Mouse (Mus musculus): Measurements from ENCODE around the gene Kcnq5. TPM values are rescaled to one million over a fixed set of nuclear protein-coding genes. Genes with fewer than 3 reads are reported as not detected.
"Not testable (repeated sequence)": the region's sequence is repeated elsewhere in the genome, so short reads cannot be mapped to it uniquely, and the experiment has no call there.

Gene Kcnq5
- total RNA-seq, 2 experiments from 2014 or later = 2.9 to 4.5 TPM

GRCm38 (mm10) chr1:21868484-21868883 is 93.3 kb downstream of the Kcnq5 start:
- intact Hi-C loops (cut with DNase I) = no loop called here
- no peak for DNase-seq

GRCm38 (mm10) chr1:21856399-21856798 is 105.3 kb downstream of the Kcnq5 start:
- intact Hi-C loops (cut with DNase I) = no loop called here
- no peak for DNase-seq

- intact Hi-C loops (cut with DNase I) = no loop called here
These were observed 123.2 kb downstream of the Kcnq5 start for GRCm38 (mm10) chr1:21838534-21838933.

DNA sequence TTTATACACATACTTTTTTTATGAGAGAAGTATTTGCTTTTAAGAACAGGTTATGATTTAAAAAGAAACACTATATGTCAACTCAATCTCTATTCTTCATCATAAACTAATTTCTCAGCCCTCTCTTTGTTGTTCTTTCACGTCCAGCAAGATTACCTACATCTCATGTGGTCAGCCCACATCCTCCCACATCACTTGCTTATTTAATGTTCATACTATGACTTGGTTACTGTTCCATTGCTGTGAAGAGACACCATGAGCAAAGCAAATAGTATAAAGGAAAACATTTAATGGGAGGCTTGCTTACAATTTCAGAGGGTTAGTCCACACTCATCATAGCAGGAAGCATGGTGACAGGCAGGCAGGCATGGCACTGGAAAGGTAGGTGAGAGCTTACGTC is 124.4 kb downstream of the Kcnq5 start:
- intact Hi-C loops (cut with DNase I) = no loop called here
- DNase-seq = no peak

More at GRCm38 (mm10) chr1:21838534-21838933, 123.2 kb downstream of the Kcnq5 start:
- DNase-seq = no peak

GRCm38 (mm10) chr1:21836337-21836736 is 125.4 kb downstream of the Kcnq5 start:
- intact Hi-C loops (cut with DNase I) = no loop called here
- no peak for DNase-seq

- DNase-seq = peak in 1 of 2 experiments; percentile 32
- intact Hi-C loops (cut with DNase I) = no loop called here
These were observed 131.8 kb downstream of the Kcnq5 start for GRCm38 (mm10) chr1:21829909-21830455.

DNA sequence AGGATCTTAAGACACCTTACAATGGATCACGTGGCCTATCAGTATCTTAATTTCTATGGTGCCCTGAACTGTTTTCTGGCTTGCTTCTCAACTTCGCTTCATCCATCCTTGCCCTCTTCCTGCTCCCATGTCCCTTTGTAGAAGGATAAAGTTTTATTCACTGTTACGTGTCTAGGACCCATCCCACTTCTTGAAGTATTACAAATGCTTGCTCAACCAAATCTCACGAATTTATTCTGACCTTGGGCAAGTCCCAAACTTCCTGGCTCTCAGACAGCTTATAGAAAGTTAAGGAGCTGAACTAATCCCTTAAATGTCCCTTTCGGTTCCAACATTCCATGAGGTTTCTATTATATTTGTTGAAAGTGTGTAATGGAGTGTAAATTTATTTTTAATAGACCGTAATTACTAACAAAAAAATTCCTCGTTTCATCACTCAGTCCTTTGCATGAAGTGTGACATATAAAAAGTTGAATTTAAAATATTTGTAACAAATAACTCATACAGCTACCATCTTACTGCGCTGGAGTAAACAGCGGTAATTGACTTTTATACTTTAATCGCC is 141.6 kb downstream of the Kcnq5 start:
- intact Hi-C loops (cut with DNase I) = no loop called here
- no peak for DNase-seq

DNA sequence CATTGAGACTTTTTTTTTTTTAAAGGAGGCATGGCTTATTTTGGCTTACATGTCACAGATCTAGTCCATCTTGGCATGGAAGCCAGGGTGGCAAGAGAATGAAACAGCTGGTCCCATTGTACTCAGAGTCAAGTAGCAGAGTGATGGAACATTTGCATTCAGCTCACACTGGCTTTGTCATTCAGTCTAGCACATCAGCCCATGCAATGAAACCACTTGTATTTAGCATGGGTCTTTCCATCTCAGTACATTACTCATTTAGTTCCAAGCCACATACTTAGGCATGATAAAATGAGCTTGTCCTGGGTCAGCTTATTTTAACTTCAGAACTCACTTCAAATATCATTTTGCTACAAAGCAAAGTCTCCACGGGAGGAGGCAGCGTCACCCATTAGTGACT is 156.7 kb downstream of the Kcnq5 start:
- intact Hi-C loops (cut with DNase I) = no loop called here
- DNase-seq = no peak

- DNase-seq = no peak
- intact Hi-C loops (cut with DNase I) = no loop called here
These were observed 157.3 kb downstream of the Kcnq5 start for GRCm38 (mm10) chr1:21804477-21804866.

GRCm38 (mm10) chr1:21803751-21804476 is 157.8 kb downstream of the Kcnq5 start:
- no peak for DNase-seq
- intact Hi-C loops (cut with DNase I) = no loop called here

- intact Hi-C loops (cut with DNase I) = no loop called here
- DNase-seq = no peak
These were observed 181.0 kb downstream of the Kcnq5 start for GRCm38 (mm10) chr1:21780746-21781145.

DNA sequence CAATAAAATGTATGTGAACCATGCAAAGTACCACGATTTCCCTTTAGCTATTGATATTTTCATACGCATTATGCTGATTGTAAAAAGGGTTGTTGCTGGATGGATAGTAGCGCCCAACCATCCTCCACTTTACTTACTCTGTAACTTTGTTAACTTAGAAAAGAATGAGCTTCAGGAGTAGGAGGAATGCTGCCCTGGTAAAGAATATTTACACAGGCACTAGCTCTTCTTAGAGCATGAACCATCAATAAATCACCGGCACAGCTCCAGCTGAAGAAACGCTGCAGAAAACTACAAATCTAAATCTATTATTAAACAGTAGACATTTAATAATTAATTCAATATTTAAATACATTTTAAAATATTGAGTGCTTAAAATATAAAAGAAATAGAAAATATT is 184.2 kb downstream of the Kcnq5 start:
- no peak for DNase-seq
- intact Hi-C loops (cut with DNase I) = no loop called here

- no peak for DNase-seq
- intact Hi-C loops (cut with DNase I) = no loop called here
These were observed 187.8 kb downstream of the Kcnq5 start for GRCm38 (mm10) chr1:21773931-21774330.

DNA sequence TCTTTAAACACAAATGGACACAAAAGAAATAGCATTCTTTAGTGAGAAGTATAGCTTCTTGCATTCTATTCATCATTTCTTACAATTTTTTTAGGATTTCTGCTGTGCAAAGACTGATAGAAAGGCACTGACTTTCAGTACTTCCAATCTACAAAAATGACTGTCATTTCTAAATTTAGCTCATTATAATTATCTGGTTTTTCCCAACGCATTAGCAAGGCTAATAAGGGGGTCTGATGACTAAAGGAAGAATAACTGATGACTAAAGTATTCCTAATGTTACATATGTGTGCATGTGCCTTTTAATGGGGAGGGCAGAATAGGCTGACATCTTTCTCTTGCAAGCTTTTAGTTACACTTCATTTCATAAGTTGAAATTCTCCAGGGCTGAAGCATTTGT is 191.2 kb downstream of the Kcnq5 start:
- intact Hi-C loops (cut with DNase I) = no loop called here
- DNase-seq = no peak

GRCm38 (mm10) chr1:21749297-21749696 is 212.4 kb downstream of the Kcnq5 start:
- intact Hi-C loops (cut with DNase I) = no loop called here
- DNase-seq = no peak

- DNase-seq = no peak
- intact Hi-C loops (cut with DNase I) = no loop called here
These were observed 232.6 kb downstream of the Kcnq5 start for GRCm38 (mm10) chr1:21729131-21729530.

GRCm38 (mm10) chr1:21723231-21723630 is 238.5 kb downstream of the Kcnq5 start:
- DNase-seq; intact Hi-C loops (cut with DNase I): not testable (repeated sequence)

- intact Hi-C loops (cut with DNase I) = no loop called here
- DNase-seq = no peak
These were observed 240.5 kb downstream of the Kcnq5 start for GRCm38 (mm10) chr1:21721246-21721645.

DNA sequence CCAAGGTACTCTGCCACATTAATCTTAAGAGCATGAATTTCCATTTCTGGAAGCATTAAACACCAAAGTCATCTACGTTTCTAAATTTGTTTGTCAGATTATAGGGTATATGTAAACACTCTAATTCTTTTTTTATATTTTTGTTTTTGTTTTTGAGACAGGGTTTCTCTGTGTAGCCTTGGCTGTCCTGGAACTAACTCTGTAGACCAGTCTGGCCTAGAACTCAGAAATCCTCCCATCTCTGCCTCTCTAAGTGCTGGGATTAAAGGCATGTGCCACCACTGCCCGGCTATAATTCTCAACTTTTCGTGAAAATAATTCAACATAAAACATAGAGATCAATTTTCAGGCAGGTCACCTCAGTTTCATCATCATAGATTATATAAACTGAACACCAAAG is 246.9 kb downstream of the Kcnq5 start:
- intact Hi-C loops (cut with DNase I) = no loop called here
- DNase-seq = no peak

DNA sequence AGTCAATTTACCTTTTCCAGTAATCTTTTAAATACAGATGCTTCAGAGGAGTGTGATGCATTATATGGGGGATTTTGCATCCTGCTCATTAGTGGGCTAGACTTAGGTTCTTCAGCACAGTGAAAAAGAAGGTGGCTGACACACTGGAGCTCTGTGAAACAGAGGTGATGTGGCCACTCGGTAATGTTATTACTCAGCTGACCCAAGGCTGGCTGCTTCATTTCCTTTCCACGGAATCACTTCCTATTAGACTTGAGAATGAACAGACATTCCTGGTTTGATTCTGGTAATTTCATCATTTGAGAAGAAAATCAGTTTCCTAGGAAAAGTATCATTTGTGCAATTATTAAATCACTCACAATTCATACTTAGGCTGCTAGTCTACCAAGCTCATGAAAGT is 249.0 kb downstream of the Kcnq5 start:
- intact Hi-C loops (cut with DNase I) = no loop called here
- DNase-seq = no peak

DNA sequence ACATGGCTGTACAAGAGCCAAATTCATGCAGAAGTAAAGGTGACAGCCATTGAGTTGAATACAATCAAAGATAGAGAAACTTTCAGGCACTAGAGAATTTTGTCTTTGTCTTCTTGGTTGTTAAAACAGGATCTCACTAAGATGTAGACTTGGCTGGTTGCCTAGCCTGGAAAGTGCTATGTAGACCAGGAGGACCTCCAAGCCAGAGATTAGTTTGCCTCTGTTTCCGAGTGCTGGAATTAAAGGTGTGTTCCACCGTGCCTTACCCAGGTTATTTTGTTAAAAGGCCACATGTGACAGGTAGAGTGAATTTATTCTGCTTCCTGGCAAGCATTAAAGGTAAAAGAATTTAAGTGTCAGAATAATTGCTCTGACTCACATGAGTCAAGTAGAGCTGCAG is 271.3 kb downstream of the Kcnq5 start:
- intact Hi-C loops (cut with DNase I) = no loop called here

DNA sequence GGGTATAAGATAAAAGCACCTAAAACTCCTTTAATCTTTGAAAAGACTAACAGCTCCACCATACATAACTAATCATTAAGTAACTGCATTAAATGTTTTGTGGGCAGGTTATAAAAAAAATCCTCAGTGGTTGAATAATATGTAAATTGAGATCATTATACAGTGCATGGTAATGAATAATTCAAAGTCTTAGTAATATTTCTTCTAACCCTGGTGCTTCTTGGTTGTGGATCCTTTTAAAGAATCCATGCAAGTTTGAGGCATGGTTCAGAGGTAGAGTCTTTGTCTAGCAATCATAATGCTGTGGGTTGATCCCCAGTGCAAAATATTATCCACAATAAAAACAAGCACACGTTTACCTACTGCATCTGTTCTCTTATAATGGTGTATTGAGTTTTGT is 272.8 kb downstream of the Kcnq5 start:
- intact Hi-C loops (cut with DNase I) = no loop called here
- DNase-seq = no peak

More for the DNA sequence above, 271.3 kb downstream of the Kcnq5 start:
- no peak for DNase-seq
